Mouse (Mus musculus) left cerebral cortex, adult 18-20 months (tissue): Measurements from ENCODE around the gene Zfp689. TPM values are rescaled to one million over a fixed set of nuclear protein-coding genes. Genes with fewer than 3 reads are reported as not detected.
"Not testable (repeated sequence)": the region's sequence is repeated elsewhere in the genome, so short reads cannot be mapped to it uniquely, and the experiment has no call there.

Source experiments
- DNase-seq, 2 experiments: peaks; one replicate each; pipeline ENCODE4 v3.0.0; 2021 to 2022; ENCODE audit warnings: low spot score in 2 of 2, mixed read lengths in 1 of 2
- microRNA-seq, 2 experiments: library from miRNA; unstranded; fragments of <30 nt; microRNA quantifications; one replicate each; pipeline ENCODE4 v1.2.0; 2021
- total RNA-seq, 2 experiments: library from RNA; stranded (reverse); gene quantifications; 2 replicates each; pipeline ENCODE4 v1.2.3; 2021

The Zfp689 gene
- total RNA-seq, 2 experiments from 2014 or later, result 5.4 to 6.2 TPM

DNA sequence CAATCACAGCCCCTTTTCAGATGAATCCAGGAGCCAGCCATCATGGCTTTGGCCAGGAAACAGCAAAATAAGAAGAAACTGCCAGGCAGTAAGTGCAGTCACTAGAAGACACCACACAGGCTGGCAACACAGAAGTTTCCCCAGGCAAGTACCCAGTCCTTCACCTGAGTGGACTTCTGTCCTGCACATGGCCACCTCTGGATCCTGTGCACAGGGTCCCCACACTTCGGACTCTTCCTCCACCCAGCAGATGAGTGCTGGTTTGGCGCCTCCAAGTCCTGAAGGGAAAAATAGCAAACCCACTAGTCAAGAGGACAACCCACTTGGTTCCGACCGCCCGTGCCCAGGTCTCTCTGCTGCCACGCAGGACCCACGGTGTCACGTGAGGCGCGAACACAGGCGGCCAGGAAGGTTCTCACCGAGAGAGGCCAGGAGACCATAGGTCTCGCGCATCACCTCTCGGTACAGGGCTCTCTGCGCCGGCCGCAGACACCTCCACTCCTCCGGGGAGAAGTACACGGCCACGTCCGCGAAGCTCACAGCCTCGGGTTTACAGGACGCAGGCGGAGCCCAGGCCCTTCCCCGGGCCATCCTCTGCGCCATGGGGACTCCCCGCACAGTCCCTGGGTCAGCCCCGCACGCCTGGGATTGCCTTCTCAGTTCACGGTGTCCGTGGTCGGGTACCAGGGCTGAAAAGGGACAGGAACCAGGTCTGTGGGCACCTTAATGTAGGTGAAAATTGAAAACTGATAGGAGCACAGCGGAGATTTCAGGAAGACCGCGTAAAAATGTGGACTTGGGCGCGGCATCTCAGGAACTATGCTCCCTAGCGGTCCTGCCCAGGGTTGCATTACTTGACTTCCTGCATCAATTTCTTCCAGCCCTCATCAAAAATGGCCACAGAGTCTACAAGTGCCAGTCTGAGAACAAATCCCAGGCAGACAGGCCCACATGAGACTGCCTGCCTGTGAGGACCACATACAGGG, 42.7 kb downstream of the Zfp689 start, which contains the start of gene Zfp764:
Gene Zfp764, minus strand, starts transcription at position 821 of the 986 bp plus-strand sequence.
- peak; percentile 84 to 87 for DNase-seq

DNA sequence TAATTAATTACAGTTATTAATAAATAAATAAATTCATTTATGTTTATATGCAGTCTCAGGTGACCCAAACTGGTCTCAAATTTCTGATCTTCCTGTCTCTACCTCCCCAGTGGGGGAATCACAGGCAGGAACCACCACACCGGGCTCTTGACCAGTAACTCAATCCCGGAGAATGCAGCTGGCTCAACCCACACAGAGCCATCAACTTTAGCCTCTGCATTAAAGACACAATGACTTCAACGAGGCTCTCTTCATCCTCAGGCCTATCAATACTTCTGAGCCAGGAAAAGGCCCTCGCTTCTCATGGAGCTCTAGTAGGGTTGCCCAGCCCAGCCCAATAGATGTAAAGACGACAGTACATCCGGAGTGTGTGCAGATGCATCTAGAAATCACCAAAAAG, 44.9 kb downstream of the Zfp689 start:
- not testable (repeated sequence) for DNase-seq

DNA sequence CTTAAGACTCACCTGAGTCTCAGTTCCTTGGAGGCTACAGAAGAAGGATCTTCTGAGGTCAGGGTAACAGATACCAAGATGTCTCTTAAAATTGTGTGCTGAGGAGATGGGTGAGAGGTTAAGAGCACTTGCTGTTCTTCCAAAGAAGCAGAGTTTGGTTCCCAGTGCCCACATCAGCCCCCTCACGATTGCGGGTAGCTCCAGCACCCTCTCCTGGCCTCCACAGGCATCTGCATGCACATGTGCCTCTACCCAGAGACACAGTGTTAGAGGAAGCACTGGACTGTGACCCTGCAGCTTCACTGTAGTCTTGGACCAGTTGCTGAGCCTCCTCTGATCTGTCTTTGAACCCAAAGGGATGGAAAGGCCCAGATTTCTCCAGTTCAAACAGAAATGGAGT, 46.0 kb downstream of the Zfp689 start:
- no peak for DNase-seq

DNA sequence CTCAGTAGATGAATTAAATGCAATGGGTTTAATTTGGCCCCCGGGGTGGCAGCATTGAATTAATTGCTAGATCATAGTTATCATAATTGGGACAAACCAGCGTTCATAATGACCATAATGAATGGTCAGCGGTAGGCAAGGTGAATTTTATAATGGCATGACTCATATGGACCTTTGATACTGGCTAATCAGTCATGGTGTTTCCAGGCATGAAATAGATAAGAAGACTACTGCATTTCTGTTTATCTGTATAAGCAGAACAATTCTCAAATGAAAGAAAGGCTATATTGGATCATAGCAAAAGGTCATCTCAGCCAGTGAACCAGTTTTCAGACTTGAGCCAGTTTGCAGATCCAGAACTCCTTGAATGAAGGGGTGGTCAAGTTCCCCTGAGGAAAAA, 48.6 kb downstream of the Zfp689 start:
- DNase-seq, result no peak

DNA sequence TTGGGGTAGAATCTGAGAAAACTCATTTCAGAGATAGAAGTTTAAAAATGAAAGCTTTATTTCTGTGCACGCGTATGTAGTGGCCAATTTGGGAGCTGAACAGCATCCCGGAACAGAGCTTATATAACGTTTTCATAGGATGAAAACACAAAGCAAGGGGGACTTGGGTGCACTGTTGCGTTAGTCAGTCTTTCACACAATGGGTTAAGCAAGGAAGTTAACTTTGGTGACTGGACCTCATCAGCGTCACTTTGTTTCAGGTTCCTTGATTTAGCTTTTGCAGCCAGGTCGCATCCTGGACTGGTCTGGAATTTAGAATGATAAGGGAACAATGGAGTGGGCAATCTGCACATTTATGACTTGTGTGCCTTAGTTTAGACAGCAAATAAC, 55.0 kb downstream of the Zfp689 start:
- DNase-seq, result no peak

DNA sequence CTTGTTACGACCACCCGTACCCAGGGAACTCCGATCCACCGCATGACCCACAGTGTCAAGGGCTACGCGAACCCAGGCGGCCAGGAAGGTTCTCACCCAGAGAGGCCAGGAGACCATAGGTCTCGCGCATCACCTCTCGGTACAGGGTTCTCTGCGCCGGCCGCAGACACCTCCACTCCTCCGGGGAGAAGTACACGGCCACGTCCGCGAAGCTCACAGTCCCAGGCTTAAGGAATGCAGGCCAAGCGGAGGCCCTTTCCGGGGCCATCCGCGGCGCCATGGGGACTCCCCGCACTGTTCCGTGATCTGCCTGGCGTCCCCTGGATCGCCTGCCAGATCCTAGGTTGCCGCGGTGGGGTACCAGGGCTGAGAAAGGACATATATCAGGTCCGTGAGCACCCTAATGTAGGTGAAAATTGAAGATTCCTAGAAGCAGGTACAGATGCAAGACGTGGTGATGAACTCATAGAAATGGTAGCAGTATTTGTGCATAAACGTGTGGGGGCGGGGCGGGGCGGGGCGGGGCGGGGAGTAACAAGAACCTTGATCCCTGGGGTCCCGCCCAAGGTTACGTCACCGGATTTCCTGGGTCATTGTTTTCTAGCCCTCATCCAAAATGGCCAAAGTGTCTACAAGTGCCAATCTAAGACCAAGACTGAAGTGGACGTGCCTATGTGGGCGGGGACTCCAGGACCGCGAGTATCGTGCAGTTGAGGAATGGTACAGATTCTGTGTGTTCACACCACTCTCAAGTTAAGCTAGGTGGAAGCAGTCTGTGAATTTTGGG, 55.6 kb downstream of the Zfp689 start, which contains the start of gene E430018J23Rik:
Gene E430018J23Rik, minus strand, starts transcription at position 473 of the 787 bp plus-strand sequence.
- peak; percentile 96 to 97 for DNase-seq

DNA sequence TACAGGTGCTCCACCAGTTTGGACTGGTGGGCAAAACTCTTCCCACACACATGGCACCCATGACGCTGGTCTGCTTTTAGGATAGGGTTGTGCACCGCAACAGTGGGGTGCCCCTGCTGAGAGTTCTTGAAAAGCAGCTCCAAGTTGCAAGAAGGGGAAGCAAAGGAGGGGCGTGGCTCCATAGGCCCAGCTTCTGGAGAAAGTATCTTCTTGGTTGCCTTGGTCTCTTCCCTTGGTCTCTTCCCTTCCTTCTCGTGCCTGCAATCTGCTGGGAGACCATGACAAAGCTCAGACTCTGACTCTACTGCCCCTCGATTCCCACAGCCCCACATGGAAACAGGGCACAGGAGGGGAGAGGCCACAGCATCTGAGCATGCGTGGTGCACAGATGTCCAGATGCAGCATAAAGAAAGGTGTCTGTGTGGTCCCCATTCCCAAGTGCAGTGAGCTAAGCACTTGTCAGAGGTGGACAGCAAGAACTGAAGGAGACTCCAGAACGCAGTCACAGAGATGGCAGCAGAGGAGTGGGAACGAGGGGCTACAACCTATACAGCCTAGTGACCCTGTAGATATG, 56.6 kb downstream of the Zfp689 start:
- no peak for DNase-seq

Small RNA genes within 50 kb of the gene (microRNA-seq; reads per million reads assigned to microRNA genes)
- 0 reads per million in 2 experiments for gene Gm47278
- 0 reads per million in 2 experiments for gene Mir7060

Other genes starting within 250 kb of the Zfp689 start
- 10 to 100 TPM; 90.8 to 94.1 TPM for gene Tbc1d10b, start 240.7 kb downstream of the Zfp689 start, total RNA-seq
- 1 to 10 TPM; 2.1 to 3.0 TPM for gene Mylpf, start 240.3 kb downstream of the Zfp689 start, total RNA-seq
- 10 to 100 TPM; 21.3 to 22.1 TPM for gene Zfp553, start 216.1 kb downstream of the Zfp689 start, total RNA-seq
- 1 to 10 TPM; 4.4 to 4.5 TPM for gene Sept1, start 216.0 kb downstream of the Zfp689 start, total RNA-seq
- 10 to 100 TPM; 55.2 to 57.9 TPM for gene Zfp771, start 204.9 kb downstream of the Zfp689 start, total RNA-seq
- gene Dctpp1, start 188.4 kb downstream of the Zfp689 start, total RNA-seq, result 10 to 100 TPM; 20.8 to 23.2 TPM
- gene Sephs2, start 175.1 kb downstream of the Zfp689 start, total RNA-seq, result 10 to 100 TPM; 33.4 to 35.8 TPM
- under 1 TPM; 0.42 to 0.86 TPM for gene Itgal, start 152.9 kb downstream of the Zfp689 start, total RNA-seq
- 10 to 100 TPM; 13.7 to 14.5 TPM for gene Zfp768, start 103.6 kb downstream of the Zfp689 start, total RNA-seq
- 1 to 10 TPM; 6.6 to 7.4 TPM for gene Zfp747, start 73.1 kb downstream of the Zfp689 start, total RNA-seq
- 1 to 10 TPM; 3.9 to 4.8 TPM for gene 9130019O22Rik, start 62.0 kb downstream of the Zfp689 start, total RNA-seq
- gene E430018J23Rik, start 55.5 kb downstream of the Zfp689 start, total RNA-seq, result 1 to 10 TPM; 7.4 to 7.6 TPM
- 1 to 10 TPM; 4.3 to 4.8 TPM for gene Zfp764, start 42.3 kb downstream of the Zfp689 start, total RNA-seq
- gene Zfp688, start 27.1 kb downstream of the Zfp689 start, total RNA-seq, result 10 to 100 TPM; 12.7 to 15.7 TPM
- 10 to 100 TPM; 24.6 to 33.0 TPM for gene Prr14, start 10.5 kb upstream of the Zfp689 start, total RNA-seq
- 10 to 100 TPM; 54.5 to 57.8 TPM for gene Fbrs, start 30.0 kb upstream of the Zfp689 start, total RNA-seq
- 10 to 100 TPM; 94.9 to 99.7 TPM for gene Srcap, start 62.8 kb upstream of the Zfp689 start, total RNA-seq
- gene Gm42715, start 70.4 kb upstream of the Zfp689 start, total RNA-seq, result 10 to 100 TPM in 1 of 2 experiments, 1 to 10 TPM in 1; 8.9 to 10.7 TPM
- 1 to 10 TPM in 1 of 2 experiments, not detected in 1; 1.0 TPM for gene Tmem265, start 112.2 kb upstream of the Zfp689 start, total RNA-seq
- 10 to 100 TPM; 70.6 to 81.2 TPM for gene Phkg2, start 124.2 kb upstream of the Zfp689 start, total RNA-seq
- gene Ccdc189, start 139.4 kb upstream of the Zfp689 start, total RNA-seq, result 1 to 10 TPM; 7.5 to 8.9 TPM
- gene Rnf40, start 139.6 kb upstream of the Zfp689 start, total RNA-seq, result 10 to 100 TPM; 63.6 to 73.4 TPM
- 10 to 100 TPM; 23.1 to 24.0 TPM for gene Zfp629, start 166.6 kb upstream of the Zfp689 start, total RNA-seq